Mouse (Mus musculus): ENCODE results near the gene Ogfrl1.
A peak's percentile ranks its signal among the peaks of the same experiment; 100 is the strongest.

GRCm38 (mm10) chr1:23335726-23336363 is 61.7 kb downstream of the Ogfrl1 start:
- TF ChIP-seq CTCF (IDR thresholded peaks at IDR 0.05; ENCODE audit: low read depth) (no peak), EP300 (IDR thresholded peaks at IDR 0.05; ENCODE audit: low read depth) (peak; percentile 95)

Measured in liver, postnatal 0 days (tissue).